Mouse (Mus musculus): Measurements from ENCODE around the gene Hjurp.
A peak's percentile ranks its signal among the peaks of the same experiment; 100 is the strongest.

The Hjurp gene

DNA sequence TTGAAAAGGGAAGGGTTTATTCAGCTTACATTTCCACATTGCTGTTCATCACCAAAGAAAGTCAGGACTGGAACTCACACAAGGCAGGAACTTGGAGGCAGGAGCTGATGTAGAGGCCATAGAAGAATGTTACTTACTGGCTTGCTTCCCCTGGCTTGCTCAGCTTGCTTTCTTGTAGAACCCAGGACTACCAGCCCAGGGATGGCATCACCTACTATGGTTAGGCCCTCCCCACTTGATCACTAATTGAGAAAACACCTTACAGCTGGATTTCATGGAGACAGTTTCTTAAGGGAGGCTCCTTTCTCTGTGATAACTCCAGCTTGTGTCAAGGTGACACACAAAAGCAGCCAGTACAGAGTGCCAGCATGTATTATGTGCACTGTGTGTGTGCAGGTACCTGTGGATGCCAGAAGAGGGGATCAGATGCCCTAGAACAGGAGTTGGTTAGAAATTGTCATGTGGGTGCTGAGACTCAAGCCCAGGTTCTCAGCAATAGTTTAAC, 54.4 kb downstream of the Hjurp start:
- DNase-seq, result peak; percentile 9 to 24

DNA sequence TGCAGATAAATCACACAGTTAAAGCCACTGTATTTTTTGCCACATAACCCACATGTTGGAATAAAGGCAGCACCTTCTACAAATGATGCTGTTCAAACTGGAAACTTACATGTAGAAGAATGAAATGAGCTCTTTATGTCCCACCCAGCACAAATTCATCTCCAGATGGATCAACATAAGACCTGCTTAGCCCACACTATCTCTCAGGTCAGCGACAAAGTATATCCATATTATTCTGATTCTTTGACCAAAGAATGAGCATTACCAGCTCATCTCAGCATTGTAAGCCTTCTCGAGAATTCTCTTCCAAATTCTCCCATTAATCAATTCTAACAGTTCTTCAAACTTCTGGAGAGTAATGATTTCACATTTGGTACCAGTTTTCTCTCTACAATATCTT, 55.2 kb downstream of the Hjurp start:
- DNase-seq, result no peak

- DNase-seq, result peak in 1 of 2 experiments; percentile 21
Measured at GRCm38 (mm10) chr1:88220336-88220735, 57.1 kb downstream of the Hjurp start.

- DNase-seq, result peak in 1 of 2 experiments; percentile 12
Measured at GRCm38 (mm10) chr1:88219054-88219453, 58.4 kb downstream of the Hjurp start.

DNA sequence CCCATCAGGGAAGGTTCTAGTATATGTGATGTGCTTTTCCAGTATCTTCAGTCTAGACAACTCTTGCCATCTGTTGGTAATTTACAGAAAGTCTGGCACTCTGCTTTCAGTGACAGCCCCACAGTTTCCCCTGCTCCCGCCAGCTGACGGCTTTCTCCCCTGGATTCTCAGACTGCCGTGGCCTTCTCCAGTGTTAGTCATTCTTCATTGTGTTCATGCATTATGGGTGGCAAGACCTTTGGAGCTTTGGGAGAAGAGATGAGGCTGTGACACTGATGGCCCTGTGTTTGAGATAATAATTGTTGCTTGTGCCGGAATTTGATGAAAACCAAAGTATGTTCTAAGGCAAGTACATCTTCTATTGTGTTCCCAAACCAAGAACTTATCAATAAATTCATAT, 58.8 kb downstream of the Hjurp start:
- DNase-seq, result no peak

DNA sequence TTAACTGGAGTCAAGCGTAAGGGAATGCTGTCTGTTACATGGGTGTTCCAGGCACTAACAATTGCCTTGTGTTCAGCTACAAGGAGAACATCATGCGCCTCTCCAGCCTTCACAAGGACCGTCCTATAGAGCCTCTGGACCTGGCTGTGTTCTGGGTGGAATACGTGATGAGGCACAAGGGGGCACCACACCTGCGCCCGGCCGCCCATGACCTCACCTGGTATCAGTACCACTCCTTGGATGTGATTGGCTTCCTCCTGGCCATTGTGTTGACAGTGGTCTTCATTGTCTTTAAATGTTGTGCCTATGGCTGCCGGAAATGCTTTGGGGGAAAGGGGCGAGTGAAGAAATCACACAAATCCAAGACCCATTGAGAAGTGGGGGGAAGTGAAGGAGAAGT, 59.4 kb downstream of the Hjurp start:
- peak; percentile 23 to 36 for DNase-seq

DNA sequence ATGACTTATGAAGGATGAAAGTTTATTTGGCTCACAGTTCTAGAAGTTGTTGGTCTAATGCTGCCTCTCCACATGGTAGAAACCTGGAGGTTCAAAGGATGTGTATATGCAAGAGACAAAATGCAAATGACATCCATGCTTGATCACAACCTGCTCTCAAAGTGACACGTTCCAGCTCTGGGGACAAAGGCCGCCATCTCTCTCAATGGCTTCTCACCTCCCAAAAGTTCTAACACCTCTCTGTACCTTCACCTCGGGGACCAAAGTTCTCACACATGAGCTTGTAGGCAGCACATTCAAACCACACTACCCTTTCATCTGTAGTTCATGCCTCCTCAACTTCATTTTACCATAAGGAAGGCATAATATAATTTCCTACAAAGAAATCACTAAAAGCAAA, 59.9 kb downstream of the Hjurp start:
- DNase-seq, result peak in 1 of 2 experiments; percentile 5

GRCm38 (mm10) chr1:88217144-88217543, 60.3 kb downstream of the Hjurp start:
- peak in 1 of 2 experiments; percentile 4 for DNase-seq

DNA sequence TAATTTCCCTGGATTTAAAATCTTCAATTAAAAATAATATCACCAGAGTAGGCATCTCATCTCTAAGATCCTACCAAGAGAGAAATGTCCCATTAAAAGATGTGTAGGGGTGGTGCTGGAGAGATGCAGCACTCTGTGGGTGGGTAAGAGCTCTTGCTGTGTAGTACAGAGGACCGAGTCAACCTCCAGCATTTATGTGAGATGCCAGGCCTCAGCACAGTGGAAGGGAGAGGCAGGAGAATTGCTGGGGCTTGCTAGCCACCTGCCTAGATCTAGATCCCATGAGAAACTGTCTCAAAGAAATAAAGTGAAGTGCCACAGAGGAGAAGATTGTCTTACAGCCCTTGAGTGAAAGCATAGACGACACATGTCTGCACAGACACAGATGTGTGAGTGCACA, 60.9 kb downstream of the Hjurp start:
- peak in 1 of 2 experiments; percentile 4 for DNase-seq

GRCm38 (mm10) chr1:88215466-88216380, 61.7 kb downstream of the Hjurp start:
- DNase-seq, result peak in 1 of 2 experiments; percentile 6

- peak in 1 of 2 experiments; percentile 7 for DNase-seq
Measured at GRCm38 (mm10) chr1:88214462-88214952, 62.9 kb downstream of the Hjurp start.

GRCm38 (mm10) chr1:88213766-88214461, 63.5 kb downstream of the Hjurp start:
- peak; percentile 22 to 32 for DNase-seq

DNA sequence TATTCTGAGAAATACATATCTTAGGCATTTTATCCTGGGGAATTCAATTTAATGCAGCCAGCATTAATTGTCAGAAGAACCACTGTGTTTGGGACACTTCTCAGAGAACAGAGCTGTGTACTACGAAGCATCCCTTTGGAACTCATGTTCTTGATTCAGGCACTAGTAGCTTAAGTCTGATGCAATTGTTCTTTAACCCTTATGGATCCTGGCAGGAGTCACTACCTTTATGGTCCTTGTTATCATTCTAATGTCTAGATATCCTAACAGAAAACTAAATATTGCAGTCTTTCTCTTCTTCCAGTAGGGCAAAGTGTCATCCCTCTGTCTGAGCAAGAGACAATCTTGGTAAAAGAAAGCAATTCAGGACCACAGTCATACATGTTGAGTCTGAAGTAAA, 64.4 kb downstream of the Hjurp start:
- DNase-seq, result no peak
